Mouse (Mus musculus): ENCODE data around the gene Slc52a3.

Gene Slc52a3

DNA sequence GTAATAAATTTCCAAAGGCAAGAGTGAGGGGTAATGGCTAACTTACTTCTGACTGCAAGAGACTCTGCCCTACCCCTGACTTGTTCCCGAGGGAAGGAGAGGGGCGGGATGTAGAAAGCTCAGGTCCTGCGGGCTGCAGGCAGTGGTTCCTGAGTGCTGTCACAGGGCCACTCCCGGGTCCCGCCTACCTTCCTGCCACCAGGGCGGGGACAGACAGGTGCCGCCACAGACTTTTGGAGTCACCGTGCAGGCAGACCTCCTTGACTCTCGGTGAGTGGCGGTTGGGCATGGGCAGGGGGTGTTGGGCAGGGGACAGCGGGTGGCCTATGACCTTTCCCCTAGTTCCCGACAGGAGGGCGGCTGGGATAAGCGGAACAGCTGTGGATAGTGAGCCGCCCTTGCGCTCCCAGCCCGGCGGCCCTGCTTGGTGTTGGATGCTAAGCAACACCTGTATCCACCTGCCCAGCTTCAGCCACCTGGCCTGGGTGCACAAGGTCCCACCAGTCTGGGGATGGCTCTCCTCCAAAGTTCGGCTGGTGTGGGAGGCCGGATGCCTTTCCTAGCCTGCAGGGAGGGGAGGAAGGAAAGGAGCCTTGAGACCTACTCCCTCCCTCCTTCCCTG is 3.5 kb downstream of the Slc52a3 start:
- no peak for DNase-seq

DNA sequence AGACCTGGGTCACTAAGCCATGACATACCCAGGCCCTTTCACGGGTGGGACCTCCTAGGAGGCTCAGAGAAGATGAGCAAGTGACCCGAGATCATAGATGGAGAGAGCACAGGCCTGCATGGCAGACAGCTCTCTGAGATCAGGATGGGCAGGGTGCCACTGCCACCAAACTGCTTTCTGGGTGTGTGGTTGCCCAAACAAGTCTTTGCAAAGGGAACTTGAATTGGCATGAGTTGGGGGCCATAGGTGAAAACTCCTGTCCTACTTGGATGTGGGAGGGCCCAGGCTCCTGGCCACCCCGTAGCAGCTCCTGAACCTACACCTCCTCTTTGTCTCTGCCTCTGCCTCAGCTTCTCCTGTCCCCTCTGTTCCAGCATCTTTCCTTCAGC is 4.0 kb downstream of the Slc52a3 start:
- no peak for DNase-seq

DNA sequence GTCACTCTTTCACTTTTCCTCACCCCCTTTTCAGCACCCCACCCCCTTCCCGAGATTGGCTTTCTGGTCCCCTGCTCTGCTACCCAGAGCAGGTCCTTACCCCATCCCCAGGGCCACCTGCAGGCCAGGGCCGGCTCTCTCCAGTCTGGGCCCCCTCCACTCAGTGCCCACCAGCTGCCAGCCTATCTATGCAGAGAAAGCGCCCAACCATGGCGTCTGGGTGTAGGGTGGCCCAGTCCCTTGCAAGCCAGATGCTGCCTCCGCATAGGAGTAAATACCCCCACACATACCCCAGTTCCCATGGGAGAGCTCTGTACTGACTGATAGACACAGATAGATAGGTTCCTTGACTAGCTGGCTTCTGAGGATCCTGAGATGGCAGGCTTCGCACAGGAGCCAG is 4.4 kb downstream of the Slc52a3 start:
- DNase-seq: no peak

DNA sequence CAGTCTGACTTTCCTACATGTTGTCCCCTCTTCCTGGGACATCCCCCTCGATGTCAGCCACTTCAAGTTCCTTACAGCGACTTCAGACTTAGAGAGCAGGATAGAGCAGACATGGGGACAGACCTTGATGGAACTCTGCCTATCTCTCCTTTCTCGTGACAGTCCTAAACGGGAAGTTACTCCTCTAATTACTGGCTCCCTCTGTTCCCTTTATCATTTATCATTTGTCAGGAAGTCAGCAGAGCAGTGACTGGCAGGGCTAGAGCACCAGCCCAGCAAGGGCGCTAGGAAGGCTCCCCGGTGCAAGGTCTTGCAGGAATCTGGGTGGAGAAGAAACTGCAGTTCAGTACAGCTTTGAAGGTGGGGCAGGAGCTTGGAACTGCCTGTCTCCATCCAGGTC is 6.2 kb downstream of the Slc52a3 start:
- no peak for DNase-seq

DNA sequence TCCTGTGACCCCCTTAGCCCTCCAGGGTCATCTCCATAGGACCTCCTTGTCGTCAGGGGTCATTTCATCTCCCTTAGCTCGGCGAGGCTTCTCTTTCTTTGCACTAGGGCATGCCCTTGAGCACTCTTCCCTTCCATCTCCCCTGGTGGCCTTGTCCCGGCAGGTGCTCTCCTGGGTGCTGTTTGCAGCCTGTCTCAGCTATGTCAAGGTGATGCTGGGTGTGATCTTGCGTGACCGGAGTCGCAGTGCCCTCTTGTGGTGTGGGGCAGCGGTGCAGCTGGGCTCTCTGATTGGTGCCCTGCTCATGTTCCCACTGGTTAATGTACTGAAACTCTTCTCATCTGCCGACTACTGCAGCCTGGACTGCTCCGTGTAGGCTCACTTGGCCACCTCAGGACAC is 11.5 kb downstream of the Slc52a3 start:
- DNase-seq: no peak

DNA sequence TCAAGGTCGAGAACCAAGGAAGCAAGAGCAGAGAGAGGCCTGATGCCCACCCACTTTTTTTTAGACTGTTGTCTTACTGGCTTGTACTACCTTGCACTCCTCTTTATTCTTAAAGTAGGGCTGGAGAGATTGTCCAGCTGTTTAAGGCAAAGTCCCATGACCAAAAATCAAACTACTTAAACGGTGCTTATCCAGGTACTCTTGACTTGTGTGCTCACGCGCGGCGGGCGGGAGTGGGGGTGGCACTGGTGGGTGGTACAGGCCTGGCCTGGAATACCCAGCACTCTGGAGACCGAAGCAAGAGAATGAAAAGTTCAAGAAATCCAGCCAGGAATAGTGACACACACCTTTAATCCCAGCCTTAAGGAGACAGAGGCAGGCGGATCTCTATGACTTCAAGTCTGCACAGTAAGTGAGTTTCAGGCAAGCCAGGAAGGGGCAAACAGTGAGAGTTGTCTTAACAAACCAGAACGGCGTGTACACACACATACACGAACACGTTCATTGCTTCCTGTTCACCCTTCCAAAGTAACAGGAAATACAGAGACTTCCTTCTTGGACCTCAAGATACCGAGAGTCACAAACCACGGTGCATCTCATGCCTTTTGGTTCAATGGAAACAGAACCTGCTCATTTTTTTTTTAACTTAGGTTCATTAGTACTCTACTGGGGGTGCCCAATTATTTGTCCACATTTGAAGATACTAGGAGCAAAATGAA is 12.9 kb downstream of the Slc52a3 start:
- no peak for DNase-seq

DNA sequence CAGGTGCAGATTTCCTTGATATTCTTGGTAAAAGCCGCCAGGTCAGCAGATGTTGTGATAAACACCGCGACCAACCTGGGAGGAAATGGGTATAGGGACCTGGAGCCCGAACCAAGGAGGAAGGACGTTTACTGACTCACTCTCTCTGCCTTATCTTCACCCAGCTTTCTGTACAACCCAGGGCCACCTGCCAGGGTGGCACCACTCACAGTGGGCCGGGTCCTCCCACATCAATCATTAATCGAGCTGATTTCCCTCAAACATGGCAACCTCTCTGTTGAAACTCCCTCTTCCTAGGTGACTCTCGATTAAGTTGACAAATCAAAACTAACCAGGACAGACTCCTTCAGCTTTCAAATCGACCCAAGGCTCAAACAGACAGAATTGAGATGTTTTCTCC is 13.9 kb downstream of the Slc52a3 start:
- no peak for DNase-seq

DNA sequence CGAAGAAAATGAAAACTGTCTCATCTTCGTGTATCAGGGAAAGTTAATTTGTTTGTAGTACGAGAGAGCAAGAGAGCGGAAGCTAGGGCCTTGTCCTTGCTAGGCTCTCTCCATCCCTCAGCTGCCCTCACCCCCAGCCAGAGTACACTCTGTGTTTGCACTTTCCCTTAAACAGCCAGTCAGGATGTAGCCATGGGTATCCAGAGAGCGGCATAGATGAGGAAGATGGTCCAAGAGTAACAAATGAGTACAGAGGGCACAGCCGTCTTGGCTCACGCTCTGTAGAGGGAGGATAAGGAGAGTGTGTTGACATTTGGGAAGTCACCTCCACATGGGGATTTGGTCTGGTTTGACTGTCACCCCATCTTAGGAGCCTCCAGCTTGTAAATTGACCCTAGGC is 14.3 kb downstream of the Slc52a3 start:
- DNase-seq: no peak

DNA sequence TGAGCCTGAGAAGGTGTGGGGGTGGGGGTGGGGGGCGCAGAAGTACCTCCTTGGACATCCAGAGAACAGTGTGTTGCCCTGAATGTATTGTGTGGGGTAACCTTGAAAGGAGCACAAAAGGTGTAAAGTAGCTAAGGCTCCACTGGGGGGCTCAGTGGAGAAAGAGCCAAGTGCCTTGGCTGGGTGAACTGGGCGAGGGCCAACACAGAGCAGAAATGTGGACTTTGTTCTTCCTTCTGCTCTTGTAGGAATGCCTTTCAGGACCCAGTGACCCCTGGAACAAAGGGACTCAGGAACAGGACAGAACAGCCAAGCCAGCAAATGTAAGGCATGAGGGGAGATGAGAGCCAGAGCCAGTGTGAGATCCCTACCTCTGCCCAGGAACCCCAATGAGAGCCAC is 15.4 kb downstream of the Slc52a3 start:
- no peak for DNase-seq

DNA sequence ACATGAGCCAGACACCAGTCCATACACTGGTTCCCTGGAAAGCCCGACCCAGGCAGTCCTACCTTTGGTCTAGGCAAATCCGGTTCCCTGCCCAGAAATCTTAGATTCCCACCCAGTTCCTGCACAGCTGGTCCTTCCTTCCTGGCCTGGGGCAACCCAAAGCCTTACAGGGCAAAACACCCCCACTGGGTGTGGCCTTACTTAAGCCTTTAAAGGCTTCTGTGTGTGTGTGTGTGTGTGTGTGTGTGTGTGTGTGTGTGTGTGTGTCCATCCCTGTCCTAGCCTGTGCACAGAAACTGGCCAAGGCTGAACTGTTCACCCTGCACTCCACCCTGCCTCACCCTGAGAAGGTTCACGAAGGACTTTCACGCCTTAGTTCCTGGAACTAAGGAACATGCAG is 15.9 kb downstream of the Slc52a3 start:
- no peak for DNase-seq

DNA sequence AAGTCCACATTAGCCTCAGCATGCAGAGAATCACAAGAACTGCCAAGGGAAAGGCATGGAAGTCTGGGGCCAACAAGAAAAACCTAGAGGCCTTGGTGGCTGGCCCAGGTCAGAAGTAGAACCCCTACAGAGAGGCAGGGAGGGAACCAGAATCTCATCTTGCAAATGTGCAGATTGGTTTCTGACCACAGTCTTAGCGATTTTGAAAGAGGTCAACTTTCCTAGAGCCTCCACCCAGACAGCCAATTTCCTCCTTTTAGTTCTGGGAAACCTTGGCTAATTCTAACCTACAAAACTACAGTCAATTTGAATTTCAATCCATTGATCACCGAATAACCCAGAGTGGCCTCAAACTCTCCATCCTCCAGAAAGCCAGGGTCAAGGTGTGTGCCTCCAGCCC is 16.4 kb downstream of the Slc52a3 start:
- DNase-seq: no peak

DNA sequence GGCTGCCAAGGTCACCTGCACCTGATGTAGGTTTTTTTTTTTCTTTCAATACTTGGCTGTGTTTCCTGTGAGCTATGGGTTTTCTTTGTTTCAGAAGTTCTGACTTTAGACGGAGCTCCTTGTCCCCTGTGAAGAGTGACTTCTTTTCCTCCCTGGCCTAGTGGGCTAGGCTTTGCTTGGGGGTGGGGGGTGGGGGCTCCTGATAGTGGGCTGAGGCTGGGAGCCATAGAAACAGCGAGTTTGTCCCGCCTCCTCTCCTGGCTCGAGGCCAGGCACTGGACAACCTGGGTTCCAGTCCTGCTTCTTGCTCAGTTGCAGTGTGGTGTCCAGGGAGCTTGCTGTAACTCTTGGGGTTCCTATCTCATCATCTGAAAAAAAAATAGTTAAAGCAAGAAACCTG is 19.7 kb downstream of the Slc52a3 start:
- DNase-seq: no peak

DNA sequence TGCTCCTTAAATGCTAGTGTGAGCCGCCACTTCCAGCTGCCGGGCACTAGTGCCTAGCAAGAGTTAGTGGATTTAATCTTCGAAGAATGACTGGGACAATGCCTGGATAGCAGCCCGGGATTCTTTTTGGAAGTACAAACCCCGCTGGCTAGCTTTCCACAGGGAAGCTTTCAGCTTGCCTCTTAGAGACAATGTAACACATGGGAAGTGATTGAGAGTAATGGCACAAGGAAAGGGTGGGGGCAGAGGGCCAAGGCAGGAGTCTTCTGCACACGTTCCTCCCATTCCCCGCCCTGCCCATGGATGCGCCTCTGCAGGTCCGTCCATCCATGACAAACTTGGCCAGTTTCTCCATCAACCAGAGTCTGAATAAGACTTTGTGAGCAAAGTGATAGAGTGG is 20.4 kb downstream of the Slc52a3 start:
- no peak for DNase-seq

DNA sequence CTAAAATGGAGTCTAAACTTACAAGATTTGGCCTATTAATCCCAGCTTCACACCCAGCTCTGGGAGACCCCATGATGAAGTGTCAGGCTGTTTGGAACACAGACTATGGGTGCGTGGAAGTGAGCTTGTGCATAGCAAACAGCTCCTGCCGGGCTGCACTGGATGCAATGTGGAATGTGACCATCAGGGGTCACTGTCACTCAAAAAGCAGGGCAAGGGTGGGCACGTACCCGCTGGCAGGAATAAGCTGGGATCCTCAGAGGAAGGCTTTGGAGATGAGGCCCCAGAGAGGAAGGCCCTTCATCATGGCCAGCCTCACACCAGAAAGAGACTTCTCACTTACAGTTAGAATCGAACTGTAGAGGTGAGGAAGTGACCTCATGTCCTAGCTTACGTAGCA is 23.9 kb downstream of the Slc52a3 start:
- no peak for DNase-seq

DNA sequence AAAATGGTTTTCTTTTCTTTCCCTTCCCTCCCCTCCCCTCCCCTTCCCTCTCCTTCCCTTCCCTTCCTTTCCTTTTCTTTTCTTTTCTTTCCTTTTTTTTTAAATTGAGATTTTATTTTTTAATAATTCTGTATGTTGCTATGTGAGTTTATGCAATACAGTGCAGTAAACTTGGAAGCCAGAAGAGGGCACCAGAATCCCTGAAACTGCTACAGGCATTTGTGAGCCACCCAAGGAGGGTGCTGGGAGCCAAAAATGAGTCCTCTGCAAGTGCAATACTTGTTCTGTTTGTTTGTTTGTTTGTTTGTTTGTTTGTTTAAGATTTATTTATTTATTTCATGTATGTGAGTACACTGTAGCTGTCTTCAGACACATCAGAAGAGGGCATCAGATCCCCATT is 25.7 kb downstream of the Slc52a3 start:
- DNase-seq: no peak

DNA sequence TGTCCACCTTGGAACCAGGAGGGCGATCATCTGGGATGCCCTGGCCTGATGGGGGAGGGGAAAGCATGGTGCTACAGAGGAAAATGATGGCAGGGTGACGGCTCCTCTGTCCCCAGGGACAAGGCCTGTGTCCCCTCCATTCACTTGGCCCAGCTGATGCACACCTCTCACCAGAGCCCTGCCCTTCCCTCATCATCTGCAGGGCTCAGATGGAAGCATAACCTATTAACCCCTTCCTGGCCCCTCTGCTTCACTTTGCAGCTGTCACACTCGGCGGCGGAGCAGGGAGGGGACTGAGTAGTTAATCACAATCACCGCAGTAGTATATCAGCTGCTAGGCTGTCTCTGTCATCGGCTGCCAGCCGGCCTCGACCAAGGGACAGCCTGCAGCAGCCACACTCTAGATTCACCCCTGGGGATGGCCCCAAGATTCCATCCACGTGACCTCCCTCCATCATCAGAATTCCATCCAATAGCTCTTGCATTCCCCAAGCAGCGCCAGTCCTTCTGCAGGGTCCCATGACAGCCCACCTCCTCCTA is 28.6 kb downstream of the Slc52a3 start:
- no peak for DNase-seq

DNA sequence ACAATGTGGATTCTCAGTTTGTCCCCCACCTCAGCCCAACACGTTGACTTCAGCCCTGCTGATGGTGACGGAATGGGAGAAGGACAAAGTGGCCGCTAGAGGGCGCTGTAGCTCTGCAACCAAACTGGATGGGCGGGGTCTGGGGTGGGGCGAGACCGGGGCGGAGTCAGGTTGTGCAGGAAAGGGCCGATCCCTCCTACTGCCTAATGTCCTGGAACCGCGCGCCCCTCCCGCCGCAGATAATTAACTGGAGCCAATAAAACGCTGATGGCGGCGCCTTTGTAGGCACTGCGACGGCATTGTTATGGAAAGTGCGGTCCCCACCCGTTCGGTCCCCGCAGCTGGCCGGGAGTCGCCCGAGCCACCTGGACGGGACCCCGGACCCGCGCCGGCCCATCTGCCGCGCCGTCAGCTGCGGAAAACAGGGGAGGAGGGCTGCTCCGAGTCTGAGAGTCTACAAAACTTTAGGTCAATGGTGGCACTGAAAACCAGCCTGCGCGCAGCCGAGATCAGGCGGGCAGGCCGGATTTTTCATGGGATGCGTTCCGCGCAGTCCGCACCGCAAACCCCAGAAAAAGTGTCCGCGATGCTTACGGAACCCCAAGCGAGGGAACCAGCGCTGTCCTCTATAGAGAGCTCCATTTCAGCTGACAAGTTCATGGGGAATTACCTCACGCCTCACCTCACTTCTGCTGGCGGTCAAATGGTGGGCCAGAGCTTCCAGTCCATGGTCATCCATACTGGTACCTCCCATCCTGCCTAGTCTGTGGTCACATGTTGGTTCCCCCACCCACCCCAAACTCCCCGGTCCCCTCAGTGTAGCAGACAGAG is 33.2 kb downstream of the Slc52a3 start:
- peak; percentile 75 for DNase-seq

DNA sequence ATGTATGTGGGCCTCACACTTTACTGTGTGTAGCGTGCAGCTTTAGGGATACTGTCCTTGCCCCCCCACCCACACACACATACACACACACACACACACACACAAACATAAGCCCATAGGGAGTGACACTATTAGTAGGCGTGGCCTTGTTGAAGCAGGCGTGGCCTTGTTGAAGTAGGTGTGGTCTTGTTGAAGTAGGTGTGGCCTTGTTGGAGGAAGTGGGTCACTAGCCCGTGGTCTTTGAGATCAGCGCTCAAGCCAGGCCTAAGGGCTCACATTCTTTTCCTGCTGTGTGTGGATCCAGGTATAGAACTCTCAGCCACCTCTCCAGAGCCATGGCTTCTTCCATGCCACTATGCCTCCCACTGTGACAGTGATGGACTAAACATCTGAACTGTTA is 34.7 kb downstream of the Slc52a3 start:
- DNase-seq: no peak

DNA sequence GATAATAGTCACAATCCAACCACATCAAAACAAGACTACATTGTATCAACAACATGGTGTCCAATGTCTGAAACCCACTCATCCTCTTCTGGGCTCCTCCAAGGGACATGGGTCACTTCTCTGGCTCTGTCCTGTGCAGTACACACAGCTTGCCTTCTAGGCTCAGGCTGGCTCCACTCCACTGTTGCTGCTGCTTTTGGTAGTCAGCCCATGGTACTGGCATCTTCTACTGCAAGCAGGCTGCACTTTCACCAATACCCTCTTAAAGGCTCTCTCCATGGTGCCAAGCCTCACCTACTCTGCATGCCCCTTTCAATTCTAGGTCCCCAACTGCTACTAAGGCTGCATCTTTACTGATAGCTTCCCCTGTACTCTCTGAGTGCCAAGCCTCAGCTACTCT is 43.8 kb downstream of the Slc52a3 start:
- no peak for DNase-seq

DNA sequence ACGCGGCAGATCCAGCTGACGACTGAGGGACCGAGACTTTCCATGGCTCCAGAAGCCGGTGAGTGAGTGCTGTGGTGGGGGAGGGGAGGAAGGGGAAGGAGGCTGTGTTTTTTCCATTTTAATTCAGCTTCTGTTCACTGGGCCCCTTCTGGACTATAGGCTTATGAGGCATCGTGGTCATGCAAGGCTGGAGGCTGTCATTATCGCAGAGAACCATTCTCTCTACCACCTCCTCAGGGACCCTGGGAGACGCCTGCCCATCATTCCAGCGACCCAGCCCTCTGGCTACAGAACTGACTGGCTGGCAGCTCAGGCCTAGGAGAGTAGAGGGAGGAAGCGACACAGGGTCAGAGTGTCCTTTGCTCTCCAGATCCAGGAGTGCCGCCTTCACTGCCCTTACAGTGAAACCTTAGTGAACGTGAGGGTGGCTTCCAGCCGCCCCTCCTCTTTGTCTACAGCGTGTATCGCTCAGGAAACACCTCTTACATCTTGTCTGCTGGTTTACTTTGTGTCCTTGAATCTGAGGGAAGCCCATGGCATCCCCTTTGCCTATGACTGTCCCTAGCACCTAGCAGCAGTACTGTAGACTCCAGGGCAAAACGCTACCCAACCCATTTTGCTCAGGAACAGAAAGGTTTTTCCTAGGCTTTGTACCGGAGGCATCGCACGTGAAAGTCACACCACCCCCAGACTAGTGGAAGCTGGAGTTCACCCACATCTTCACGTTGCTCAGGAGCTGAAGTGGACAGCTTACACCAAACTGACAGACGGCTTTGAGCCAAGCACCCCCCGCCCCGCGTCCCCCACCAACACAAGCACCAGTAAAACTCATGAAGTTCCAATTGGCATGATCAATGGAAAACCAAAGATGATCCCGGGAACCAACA is 51.0 kb downstream of the Slc52a3 start:
- DNase-seq: no peak

DNA sequence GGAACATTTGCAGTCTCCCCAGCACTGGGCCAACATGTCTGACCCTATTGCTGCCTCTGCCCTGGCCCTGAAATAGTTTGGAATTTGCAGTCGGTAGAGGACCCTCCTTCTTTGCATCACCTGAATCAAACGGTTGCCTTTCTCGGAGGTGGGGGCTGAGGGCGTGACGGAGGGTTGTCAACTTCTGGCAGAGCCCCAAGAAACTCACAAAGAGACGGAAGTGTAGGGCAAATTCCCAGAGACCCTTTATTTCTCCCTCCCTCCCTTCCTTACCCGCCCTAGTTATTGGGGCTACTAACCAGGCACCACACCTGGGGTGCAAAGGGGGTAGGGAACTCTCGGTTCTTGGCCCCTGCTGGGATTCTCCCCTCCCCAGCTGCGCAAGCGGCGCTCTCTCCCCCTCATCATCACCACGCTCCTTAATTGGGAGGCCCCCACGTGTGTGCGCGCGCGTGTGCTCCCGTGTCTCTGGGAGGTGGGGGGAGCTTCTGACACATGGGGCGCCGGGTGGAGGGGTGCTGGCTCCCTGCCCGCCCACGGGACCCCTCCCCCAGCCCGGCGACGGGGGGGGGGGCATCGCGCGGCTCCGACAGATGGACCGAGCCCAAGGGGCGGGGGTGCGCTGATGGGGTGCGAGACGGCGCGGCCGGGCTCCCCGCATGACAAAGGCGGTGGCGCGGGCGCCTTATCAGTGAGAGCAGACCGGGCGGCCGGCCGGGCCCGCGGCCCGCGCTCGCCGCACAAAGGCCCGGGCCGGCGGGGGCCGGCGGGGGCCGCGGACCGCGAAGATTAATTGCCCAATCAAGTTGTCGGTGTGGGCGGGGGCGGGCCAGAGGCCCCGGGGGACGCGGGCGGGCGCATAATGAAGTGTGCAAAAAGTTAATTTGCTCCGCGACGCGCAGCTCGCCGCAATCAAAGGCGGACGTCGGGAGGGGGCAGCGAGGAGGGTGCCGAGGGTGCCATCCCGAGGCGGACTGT is 52.0 kb downstream of the Slc52a3 start:
- no peak for DNase-seq

Measured in layer of hippocampus, adult 9-11 months (tissue).